Mouse (Mus musculus): ENCODE measurements at regions not wholly inside any gene's neighbourhood (a gene's known extent, or its start where the extent isn't known, plus 50 kb on each side); places are given as distances from the start of the nearest gene placed in this dataset.

- TF ChIP-seq POLR2A (IDR thresholded peaks at IDR 0.05; ENCODE audit: low read depth, low read length), result no peak
- TF ChIP-seq CTCF (IDR thresholded peaks at IDR 0.05; ENCODE audit: borderline replicate concordance, insufficient read depth, low read length), result no peak
These were observed 167.2 kb upstream of the Klhl29 start for GRCm38 (mm10) chr12:5542701-5543100.
